Mouse (Mus musculus) layer of hippocampus, adult 2 months (tissue): Measurements from ENCODE around the gene Kdm5b. TPM values are rescaled to one million over a fixed set of nuclear protein-coding genes. Genes with fewer than 3 reads are reported as not detected.

ENCODE experiments used
- DNase-seq, 2 experiments: peaks; one replicate each; pipeline ENCODE4 v3.0.0; 2022; ENCODE audit warnings: low spot score in 2 of 2
- H3K27ac ChIP-seq: fragments of 200-600 bp; 2 replicates; pipeline ENCODE4 v1.8.1; 2022
- H3K4me3 ChIP-seq: fragments of 200-600 bp; 2 replicates; pipeline ENCODE4 v1.8.1; 2022; ENCODE audit warnings: mild to moderate bottlenecking
- CTCF ChIP-seq: fragments of 200-600 bp; conservative IDR thresholded peaks from 2 replicates; pipeline ENCODE4 v1.8.1; 2022; ENCODE audit warnings: antibody characterized with exemption, mild to moderate bottlenecking, moderate library complexity
- total RNA-seq, 2 experiments: library from RNA; stranded (reverse); gene quantifications; 2 replicates each; pipeline ENCODE4 v1.2.3; 2021

The Kdm5b gene
- total RNA-seq, 2 experiments from 2014 or later: 69.1 to 72.6 TPM

DNA sequence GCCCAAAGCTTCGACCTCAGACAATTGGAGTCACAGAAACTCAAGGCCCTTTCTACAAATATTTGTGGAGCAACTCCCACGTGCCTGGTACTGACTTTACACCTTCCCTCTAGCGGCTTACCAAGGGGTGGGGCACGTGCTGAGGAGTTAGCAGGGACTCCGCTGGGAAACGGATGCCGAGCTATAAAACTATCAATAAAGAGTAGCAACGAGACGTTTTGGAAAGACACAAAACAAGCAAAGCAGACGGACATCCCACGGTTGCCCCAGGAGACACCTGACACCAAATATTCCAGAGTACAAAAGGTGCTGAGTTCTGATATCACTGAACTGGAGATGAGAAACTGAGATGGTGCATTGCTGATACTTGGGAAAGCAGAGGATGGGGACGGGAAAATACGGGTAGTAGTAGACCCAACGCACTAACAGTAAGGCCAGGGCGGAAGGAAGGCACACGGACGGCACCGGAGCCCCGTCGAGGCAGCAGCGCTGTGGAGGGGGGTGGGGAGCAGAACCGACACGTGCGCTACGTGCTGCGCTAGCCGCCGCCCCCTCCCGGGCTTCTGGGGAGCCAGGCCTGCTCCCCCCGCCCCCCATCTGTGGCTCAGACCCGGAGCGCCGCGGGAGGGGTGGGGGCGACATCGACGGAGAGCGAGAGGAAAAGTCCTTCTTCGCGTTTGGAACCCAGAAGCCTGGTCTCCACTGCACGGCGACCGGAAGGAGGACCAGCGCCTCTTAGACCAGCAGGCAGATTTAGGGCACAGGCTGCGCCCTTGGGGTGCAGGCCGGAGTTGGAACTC, 3.9 kb upstream of the Kdm5b start:
- peak overlapping the region; percentile 87 for H3K4me3 ChIP-seq
- H3K27ac ChIP-seq: peak overlapping the region; percentile 90
- TF ChIP-seq CTCF: no peak
- DNase-seq: peak; percentile 57 to 60

- H3K27ac ChIP-seq: peak overlapping the region; percentile 90
- peak overlapping the region; percentile 87 for H3K4me3 ChIP-seq
- TF ChIP-seq CTCF: no peak
- DNase-seq: peak; percentile 92 to 95
Observed at GRCm38 (mm10) chr1:134556671-134557218, 3.2 kb upstream of the Kdm5b start.

DNA sequence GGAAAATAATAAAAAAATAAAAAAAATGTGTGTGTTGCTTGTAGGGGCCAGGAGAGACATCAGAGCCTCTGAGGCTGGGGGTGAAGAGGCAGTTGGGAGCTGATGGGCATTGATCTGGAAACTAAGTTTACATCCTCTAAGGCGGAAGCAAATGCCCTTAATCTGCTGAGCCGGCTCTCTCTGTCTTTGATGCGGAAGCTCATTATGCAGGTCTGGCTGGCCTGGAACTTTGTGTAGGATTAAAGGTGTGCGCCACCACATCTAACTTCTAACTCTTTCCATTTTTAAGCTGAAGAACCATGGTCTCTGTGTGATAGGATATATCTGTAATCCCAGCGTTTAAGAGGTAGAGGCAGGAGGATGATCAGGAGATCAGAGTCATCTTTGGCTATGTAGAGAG, 1.5 kb upstream of the Kdm5b start:
- H3K4me3 ChIP-seq: no peak overlapping the region
- no peak for TF ChIP-seq CTCF
- DNase-seq: no peak

GRCm38 (mm10) chr1:134559226-134559625, 745 bp upstream of the Kdm5b start:
- no peak for DNase-seq
- TF ChIP-seq CTCF: no peak
- no peak overlapping the region for H3K4me3 ChIP-seq
- peak overlapping the region; percentile 95 for H3K27ac ChIP-seq

More for the DNA sequence above, 1.5 kb upstream of the Kdm5b start:
- H3K27ac ChIP-seq: no peak overlapping the region

GRCm38 (mm10) chr1:134560396-134560795, 425 bp downstream of the Kdm5b start:
- peak overlapping the region; percentile 80 for H3K4me3 ChIP-seq
- peak overlapping the region; percentile 95 for H3K27ac ChIP-seq
- TF ChIP-seq CTCF: no peak
- DNase-seq: peak in 1 of 2 experiments; percentile 37

DNA sequence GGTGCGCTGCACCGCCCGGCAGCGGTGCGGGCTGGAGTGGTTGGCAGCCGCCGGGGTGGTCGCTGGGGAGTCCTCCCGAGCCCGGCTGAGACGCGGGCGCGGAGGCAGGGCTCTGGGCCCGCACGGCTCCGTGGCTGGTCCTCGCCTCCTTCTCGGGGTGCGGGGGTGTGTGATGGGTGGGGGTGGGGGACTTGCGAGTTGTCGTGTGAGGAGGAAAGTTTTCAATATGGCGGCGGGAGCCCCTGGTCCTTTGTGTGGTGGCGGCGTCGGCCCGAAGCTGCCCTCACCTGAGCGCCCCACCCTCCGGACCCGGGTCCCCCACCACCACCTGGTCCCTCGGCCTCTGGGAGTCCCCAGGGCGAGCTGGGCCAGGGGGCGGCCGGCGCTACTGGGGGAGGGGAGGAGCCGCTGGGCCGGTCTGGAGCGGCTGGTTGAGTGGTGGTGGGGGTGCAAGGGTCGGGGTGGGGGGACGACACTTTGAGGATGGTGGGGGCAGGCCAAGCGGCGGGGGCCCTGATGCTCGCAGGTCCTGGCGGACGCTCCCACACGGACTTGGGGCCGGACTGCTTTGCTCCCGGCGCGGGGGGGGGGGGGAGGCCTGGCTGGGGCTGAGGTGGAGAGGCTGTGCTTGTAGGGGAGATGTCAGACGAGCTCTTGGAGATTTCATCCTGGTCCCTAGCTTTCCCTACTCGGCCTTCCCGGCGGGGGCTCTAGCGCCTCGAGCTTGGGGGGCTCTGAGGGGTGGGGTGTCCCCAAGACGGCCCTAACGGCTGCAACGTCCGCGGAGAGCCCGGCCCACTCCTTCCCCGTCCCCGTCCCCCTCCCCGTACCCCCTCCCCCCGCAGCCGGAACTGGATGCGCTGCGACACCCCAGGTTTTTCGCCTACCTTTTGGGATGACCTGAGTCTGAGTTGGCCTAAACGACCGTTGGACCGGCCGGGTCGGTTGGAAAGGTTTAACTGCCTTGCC, 1.1 kb downstream of the Kdm5b start:
- peak overlapping the region; percentile 80 for H3K4me3 ChIP-seq
- TF ChIP-seq CTCF: no peak
- peak overlapping the region; percentile 95 for H3K27ac ChIP-seq
- peak in 1 of 2 experiments; percentile 32 for DNase-seq

DNA sequence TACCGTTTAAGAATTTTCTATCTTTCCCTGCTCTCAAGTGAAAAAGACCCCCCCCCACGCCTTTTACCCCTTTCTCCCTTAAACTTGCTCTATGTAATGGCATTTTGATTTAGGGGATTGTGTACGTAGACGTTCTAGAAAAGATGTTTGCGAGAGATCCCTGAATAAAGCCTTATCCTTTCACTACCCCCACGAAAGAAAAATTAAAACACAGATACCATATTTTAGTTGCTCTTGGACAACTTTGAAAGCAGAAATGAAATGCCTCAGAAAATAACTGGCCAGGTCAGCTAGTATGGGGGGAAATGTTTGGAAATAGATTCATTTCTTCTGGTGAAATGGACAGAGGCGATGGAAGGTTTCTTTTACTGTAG, 1.8 kb downstream of the Kdm5b start:
- Histone ChIP-seq H3K27ac (peak overlapping the region; percentile 95; the same call in 1 of the 2 replicates), H3K4me3 (peak overlapping the region; percentile 80)
- TF ChIP-seq CTCF: no peak
- DNase-seq: no peak

- no peak for DNase-seq
- H3K4me3 ChIP-seq: peak overlapping the region; percentile 80
- no peak for TF ChIP-seq CTCF
- peak overlapping the region; percentile 95; the same call in 1 of the 2 replicates for H3K27ac ChIP-seq
Observed at GRCm38 (mm10) chr1:134562457-134562856, 2.5 kb downstream of the Kdm5b start.

DNA sequence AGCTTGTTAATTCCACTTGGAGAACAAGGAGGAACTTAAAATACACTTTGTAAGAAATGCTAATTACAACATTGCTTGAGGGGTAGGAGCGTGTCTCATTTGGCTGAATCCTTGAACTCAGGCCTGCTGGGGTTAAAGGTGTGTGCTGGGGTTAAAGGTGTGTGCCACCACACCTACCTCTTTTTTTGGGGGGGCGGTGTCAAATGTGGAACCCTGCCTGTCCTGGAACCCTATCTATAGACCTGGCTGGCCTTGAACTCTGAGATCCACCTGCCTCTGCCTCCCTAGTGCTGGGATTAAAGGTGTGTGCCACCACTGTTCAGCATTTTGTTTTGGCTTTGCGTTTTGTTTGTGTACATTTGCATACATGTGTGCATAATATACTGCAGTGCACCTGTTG, 3.8 kb downstream of the Kdm5b start:
- Histone ChIP-seq H3K27ac (no peak overlapping the region), H3K4me3 (no peak overlapping the region)
- DNase-seq: no peak
- TF ChIP-seq CTCF: no peak

DNA sequence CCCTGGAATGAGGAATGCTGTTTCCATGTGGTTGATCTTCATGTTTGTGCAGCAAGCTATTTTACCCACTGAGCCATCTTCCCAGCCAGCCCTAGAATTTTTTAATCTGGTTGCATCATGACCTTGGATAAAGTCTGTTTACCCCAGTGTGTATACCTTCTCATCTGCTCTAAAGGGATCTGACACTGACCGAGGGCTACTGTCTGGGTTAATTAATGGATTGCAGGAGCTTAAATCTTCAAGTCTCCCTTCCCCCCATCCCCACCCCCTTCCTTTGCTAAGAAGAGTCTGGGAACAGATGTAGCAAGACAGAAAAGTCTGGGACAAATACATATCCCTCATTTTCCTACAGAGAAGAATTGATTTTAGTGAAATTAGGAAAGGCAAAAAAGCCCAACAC, 7.5 kb downstream of the Kdm5b start:
- TF ChIP-seq CTCF: no peak
- DNase-seq: no peak
- Histone ChIP-seq H3K4me3 (no peak overlapping the region), H3K27ac (no peak overlapping the region)

GRCm38 (mm10) chr1:134570171-134570570, 10.2 kb downstream of the Kdm5b start:
- no peak for TF ChIP-seq CTCF
- no peak for DNase-seq
- Histone ChIP-seq H3K4me3 (no peak overlapping the region), H3K27ac (no peak overlapping the region)

GRCm38 (mm10) chr1:134570631-134571030, 10.7 kb downstream of the Kdm5b start:
- TF ChIP-seq CTCF: no peak

More at GRCm38 (mm10) chr1:134570631-134571030, 10.7 kb downstream of the Kdm5b start:
- no peak for DNase-seq
- no peak overlapping the region for H3K4me3 ChIP-seq
- H3K27ac ChIP-seq: no peak overlapping the region
